Mouse (Mus musculus): ENCODE results near the gene Sumo1. TPM values are rescaled to one million over a fixed set of nuclear protein-coding genes. Genes with fewer than 3 reads are reported as not detected.

Gene Sumo1
- polyA plus RNA-seq, 1 experiment from 2014 or later: 583 TPM

GRCm38 (mm10) chr1:59578770-59579169, 91.9 kb downstream of the Sumo1 start:
- H3K4me1 ChIP-seq: peaks cover 54% of the 10 kb centered on the region
- H3K27ac ChIP-seq: no peak overlapping the region
- no peaks in the 10 kb centered on the region for H3K27me3 ChIP-seq (ENCODE audit: low read depth, poor library complexity, severe bottlenecking)
- H3K4me3 ChIP-seq: no peak overlapping the region
- 55% methylated on average over 4 of the region's 4 CpGs for WGBS
- H3K9me3 ChIP-seq (replicated peaks): no peaks in the 10 kb centered on the region
- no peak for DNase-seq (ENCODE audit: low spot score)
- no peaks in the 10 kb centered on the region for H3K36me3 ChIP-seq

GRCm38 (mm10) chr1:59574262-59575187, 96.1 kb downstream of the Sumo1 start:
- no peak for DNase-seq (ENCODE audit: low spot score)
- H3K36me3 ChIP-seq: no peaks in the 10 kb centered on the region
- H3K27me3 ChIP-seq (ENCODE audit: low read depth, poor library complexity, severe bottlenecking): no peaks in the 10 kb centered on the region
- peaks cover 38% of the 10 kb centered on the region for H3K4me1 ChIP-seq
- no peak overlapping the region for H3K4me3 ChIP-seq
- 56% methylated on average over 21 of the region's 21 CpGs for WGBS
- H3K9me3 ChIP-seq (replicated peaks): no peaks in the 10 kb centered on the region
- peak overlapping the region; percentile 74 for H3K27ac ChIP-seq

- WGBS: 79% methylated on average over 3 of the region's 3 CpGs
- Histone ChIP-seq H3K36me3 (no peaks in the 10 kb centered on the region), H3K27me3 (ENCODE audit: low read depth, poor library complexity, severe bottlenecking) (no peaks in the 10 kb centered on the region), H3K9me3 (replicated peaks) (no peaks in the 10 kb centered on the region), H3K4me3 (no peak overlapping the region), H3K4me1 (peaks cover 31% of the 10 kb centered on the region), H3K27ac (peak overlapping the region; percentile 74; the same call in 1 of the 2 replicates)
- no peak for DNase-seq (ENCODE audit: low spot score)
Observed at GRCm38 (mm10) chr1:59573843-59574242, 96.8 kb downstream of the Sumo1 start.

- Histone ChIP-seq H3K27ac (no peak overlapping the region), H3K4me3 (no peak overlapping the region), H3K9me3 (replicated peaks) (no peaks in the 10 kb centered on the region), H3K36me3 (no peaks in the 10 kb centered on the region), H3K27me3 (ENCODE audit: low read depth, poor library complexity, severe bottlenecking) (no peaks in the 10 kb centered on the region), H3K4me1 (peaks cover 38% of the 10 kb centered on the region)
- 73% methylated on average over 3 of the region's 3 CpGs for WGBS
- DNase-seq (ENCODE audit: low spot score): no peak
Observed at GRCm38 (mm10) chr1:59571502-59571901, 99.1 kb downstream of the Sumo1 start.

- Histone ChIP-seq H3K27me3 (ENCODE audit: low read depth, poor library complexity, severe bottlenecking) (no peaks in the 10 kb centered on the region), H3K4me3 (no peak overlapping the region), H3K36me3 (no peaks in the 10 kb centered on the region), H3K27ac (no peak overlapping the region), H3K9me3 (replicated peaks) (no peaks in the 10 kb centered on the region), H3K4me1 (peaks cover 45% of the 10 kb centered on the region)
- DNase-seq (ENCODE audit: low spot score): no peak
- 65% methylated on average over 4 of the region's 4 CpGs for WGBS
Observed at GRCm38 (mm10) chr1:59570767-59571166, 99.9 kb downstream of the Sumo1 start.

- WGBS: 92% methylated on average over 5 of the region's 5 CpGs
- Histone ChIP-seq H3K27ac (no peak overlapping the region), H3K4me3 (no peak overlapping the region), H3K9me3 (replicated peaks) (no peaks in the 10 kb centered on the region), H3K27me3 (ENCODE audit: low read depth, poor library complexity, severe bottlenecking) (no peaks in the 10 kb centered on the region), H3K36me3 (no peaks in the 10 kb centered on the region), H3K4me1 (peaks cover 36% of the 10 kb centered on the region)
- DNase-seq (ENCODE audit: low spot score): no peak
Observed at GRCm38 (mm10) chr1:59569301-59569700, 101.3 kb downstream of the Sumo1 start.

- Histone ChIP-seq H3K4me3 (no peak overlapping the region), H3K27me3 (ENCODE audit: low read depth, poor library complexity, severe bottlenecking) (no peaks in the 10 kb centered on the region)
- WGBS: 82% methylated on average over 1 of the region's 1 CpGs
Observed at GRCm38 (mm10) chr1:59568283-59568682, 102.4 kb downstream of the Sumo1 start.

GRCm38 (mm10) chr1:59567521-59567920, 103.1 kb downstream of the Sumo1 start:
- no peaks in the 10 kb centered on the region for H3K36me3 ChIP-seq
- no peak for DNase-seq (ENCODE audit: low spot score)
- H3K27ac ChIP-seq: no peak overlapping the region
- no peaks in the 10 kb centered on the region for H3K27me3 ChIP-seq (ENCODE audit: low read depth, poor library complexity, severe bottlenecking)
- 88% methylated on average over 4 of the region's 4 CpGs for WGBS
- H3K4me1 ChIP-seq: peaks cover 27% of the 10 kb centered on the region
- 0 out of 2 replicates have a peak, but pooled peaks cover 3% of the 10 kb centered on the region for H3K9me3 ChIP-seq (replicated peaks)
- H3K4me3 ChIP-seq: no peak overlapping the region

More at GRCm38 (mm10) chr1:59568283-59568682, 102.4 kb downstream of the Sumo1 start:
- Histone ChIP-seq H3K4me1 (peaks cover 27% of the 10 kb centered on the region), H3K9me3 (replicated peaks) (0 out of 2 replicates have a peak, but pooled peaks cover under 1% of the 10 kb centered on the region), H3K36me3 (no peaks in the 10 kb centered on the region), H3K27ac (no peak overlapping the region)
- no peak for DNase-seq (ENCODE audit: low spot score)

GRCm38 (mm10) chr1:59566926-59567325, 103.7 kb downstream of the Sumo1 start:
- DNase-seq (ENCODE audit: low spot score): no peak
- H3K36me3 ChIP-seq: no peaks in the 10 kb centered on the region
- WGBS: 76% methylated on average over 6 of the region's 6 CpGs
- no peak overlapping the region for H3K4me3 ChIP-seq
- 0 out of 2 replicates have a peak, but pooled peaks cover 3% of the 10 kb centered on the region for H3K9me3 ChIP-seq (replicated peaks)
- peaks cover 27% of the 10 kb centered on the region for H3K4me1 ChIP-seq
- no peaks in the 10 kb centered on the region for H3K27me3 ChIP-seq (ENCODE audit: low read depth, poor library complexity, severe bottlenecking)
- H3K27ac ChIP-seq: peak overlapping the region; percentile 61; the same call in 1 of the 2 replicates

GRCm38 (mm10) chr1:59566281-59566680, 104.4 kb downstream of the Sumo1 start:
- H3K27ac ChIP-seq: peak overlapping the region; percentile 61; the same call in 1 of the 2 replicates
- H3K4me1 ChIP-seq: peaks cover 27% of the 10 kb centered on the region
- DNase-seq (ENCODE audit: low spot score): no peak
- WGBS: 82% methylated on average over 7 of the region's 7 CpGs
- H3K4me3 ChIP-seq: no peak overlapping the region
- H3K36me3 ChIP-seq: no peaks in the 10 kb centered on the region
- 0 out of 2 replicates have a peak, but pooled peaks cover 3% of the 10 kb centered on the region for H3K9me3 ChIP-seq (replicated peaks)
- no peaks in the 10 kb centered on the region for H3K27me3 ChIP-seq (ENCODE audit: low read depth, poor library complexity, severe bottlenecking)

- Histone ChIP-seq H3K27ac (no peak overlapping the region; the same call in 1 of the 2 replicates), H3K36me3 (no peaks in the 10 kb centered on the region), H3K4me3 (no peak overlapping the region), H3K27me3 (ENCODE audit: low read depth, poor library complexity, severe bottlenecking) (no peaks in the 10 kb centered on the region), H3K9me3 (replicated peaks) (0 out of 2 replicates have a peak, but pooled peaks cover 3% of the 10 kb centered on the region), H3K4me1 (peaks cover 27% of the 10 kb centered on the region)
- WGBS: 94% methylated on average over 5 of the region's 5 CpGs
- no peak for DNase-seq (ENCODE audit: low spot score)
Observed at GRCm38 (mm10) chr1:59565804-59566203, 104.8 kb downstream of the Sumo1 start.

- Histone ChIP-seq H3K9me3 (replicated peaks) (0 out of 2 replicates have a peak, but pooled peaks cover 3% of the 10 kb centered on the region), H3K36me3 (no peaks in the 10 kb centered on the region), H3K27ac (no peak overlapping the region), H3K4me3 (no peak overlapping the region), H3K27me3 (ENCODE audit: low read depth, poor library complexity, severe bottlenecking) (no peaks in the 10 kb centered on the region), H3K4me1 (peaks cover 19% of the 10 kb centered on the region)
- WGBS: 63% methylated on average over 2 of the region's 2 CpGs
- DNase-seq (ENCODE audit: low spot score): no peak
Observed at GRCm38 (mm10) chr1:59563581-59563980, 107.1 kb downstream of the Sumo1 start.

- DNase-seq (ENCODE audit: low spot score): no peak
- peaks cover 18% of the 10 kb centered on the region for H3K4me1 ChIP-seq
- no peak overlapping the region for H3K4me3 ChIP-seq
- no peaks in the 10 kb centered on the region for H3K36me3 ChIP-seq
- 65% methylated on average over 5 of the region's 5 CpGs for WGBS
- no peaks in the 10 kb centered on the region for H3K9me3 ChIP-seq (replicated peaks)
- H3K27ac ChIP-seq: peak overlapping the region; percentile 40; the same call in 1 of the 2 replicates
- H3K27me3 ChIP-seq (ENCODE audit: low read depth, poor library complexity, severe bottlenecking): 0 out of 2 replicates have a peak, but pooled peaks cover 4% of the 10 kb centered on the region
Observed at GRCm38 (mm10) chr1:59553708-59554107, 116.9 kb downstream of the Sumo1 start.

Data from limb, embryonic 10.5 days (tissue).